Mouse (Mus musculus) G1E (cell line): ENCODE data around the gene Cdh1.

Source experiments
- CTCF ChIP-seq: IDR thresholded peaks from 2 replicates; pipeline ENCODE4 v1.5.1; 2012; ENCODE audit warnings: low read depth, low read length, inconsistent platforms, mixed read lengths
- GATA1 ChIP-seq: IDR thresholded peaks from 2 replicates; pipeline ENCODE4 v1.6.1; 2012; ENCODE audit warnings: borderline replicate concordance, low read length, inconsistent platforms, mixed read lengths
- POLR2AphosphoS5 ChIP-seq: IDR thresholded peaks from 2 replicates; pipeline ENCODE4 v1.6.1; 2012; ENCODE audit warnings: low read depth, low read length, inconsistent platforms; ENCODE audit not compliant: insufficient replicate concordance
- TAL1 ChIP-seq: conservative IDR thresholded peaks from 2 replicates; pipeline ENCODE4 v1.6.1; 2012; ENCODE audit warnings: low read depth, low read length, inconsistent platforms, mixed read lengths

- no peak for TF ChIP-seq CTCF
- no peak for TF ChIP-seq POLR2AphosphoS5
- TF ChIP-seq GATA1 = no peak
- no peak for TF ChIP-seq TAL1
Measured at GRCm38 (mm10) chr8:106706194-106706593, 103.0 kb downstream of the Cdh1 start.
